ENCODE assay signal across 8 mouse cellular contexts in the genomic region with DNA sequence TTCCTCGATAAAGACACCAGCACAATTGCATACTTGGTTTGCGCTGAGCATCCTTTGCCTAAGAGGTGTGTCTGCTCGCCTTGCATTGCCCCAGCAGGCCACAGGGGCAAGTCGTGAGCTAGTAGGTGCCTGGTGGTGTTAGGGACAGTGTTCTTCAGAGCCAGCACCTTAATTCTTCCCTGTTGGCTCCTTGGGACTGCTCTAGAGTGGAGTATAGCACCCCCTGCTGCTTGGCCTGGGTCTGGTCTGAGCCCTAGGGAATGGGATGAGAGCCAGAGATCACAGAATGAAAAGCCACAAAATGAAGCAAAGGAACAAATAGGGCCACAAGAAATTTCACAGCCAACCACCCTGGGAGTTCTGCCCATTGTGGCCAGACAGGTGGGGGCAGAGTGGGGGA. TPM values are rescaled to one million over a fixed set of nuclear protein-coding genes. Genes with fewer than 3 reads are reported as not detected.
DNase-seq lines count a peak whose midpoint lies in the region; ATAC-seq and TF ChIP-seq lines count a peak whose summit lies in the region.
"Had no signal": no experiment of that assay in that cellular context is flagged by ENCODE, and none has a peak within 500 bp of the region (broad histone marks: within the 10 kb centered on the region; RNA-seq: fewer than 3 reads in every experiment).

No protein-coding gene starts in this region.

- H3K9ac ChIP-seq in ES-Bruce4 (ENCODE audit: low read depth, poor library complexity, severe bottlenecking), result no peak overlapping the region
- H3K9ac ChIP-seq in heart, postnatal 0 days (replicated peaks; ENCODE audit: low read depth, low read length), result no peak overlapping the region
- H3K9ac ChIP-seq in lung, embryonic 16.5 days (ENCODE audit: low read length), result no peak overlapping the region
- H3K9ac ChIP-seq: limb, embryonic 12.5 days had no signal

- TF ChIP-seq POLR2A in ES-Bruce4 (IDR thresholded peaks at IDR 0.05; ENCODE audit: insufficient read depth, low read length), result no peak
- no peak for TF ChIP-seq POLR2A in spleen, adult 2 months (IDR thresholded peaks at IDR 0.05; ENCODE audit: low read depth, low read length)

- 55% methylated on average over 4 of the region's 4 CpGs for whole genome bisulfite sequencing in heart, postnatal 0 days
- 59% methylated on average over 4 of the region's 4 CpGs for WGBS in large intestine, adult 2 months
- WGBS in lung, embryonic 16.5 days, result 54% methylated on average over 4 of the region's 4 CpGs
- 59% methylated on average over 4 of the region's 4 CpGs for WGBS in spleen, adult 2 months

- peak; percentile 66 for TF ChIP-seq CTCF in ES-Bruce4 (IDR thresholded peaks at IDR 0.05; ENCODE audit: low read depth, low read length)
- peak; percentile 82 for TF ChIP-seq CTCF in heart, postnatal 0 days (IDR thresholded peaks at IDR 0.05; ENCODE audit: low read depth)
- TF ChIP-seq CTCF in spleen, adult 2 months (IDR thresholded peaks at IDR 0.05; ENCODE audit: extremely low read depth, insufficient read depth, insufficient read length, insufficient replicate concordance), result peak; percentile 68; the same call in 1 of the 2 replicates

- ATAC-seq in heart, postnatal 0 days (ENCODE audit: insufficient read depth, low read depth), result peak; percentile 76
- peak; percentile 26; the same call in 1 of the 2 replicates for ATAC-seq in lung, embryonic 16.5 days (ENCODE audit: low read depth)

- H3K4me3 ChIP-seq in ES-Bruce4 (ENCODE audit: low read depth, low read length), result no peak overlapping the region
- no peak overlapping the region for H3K4me3 ChIP-seq in heart, postnatal 0 days (ENCODE audit: low read depth, low read length)
- no peak overlapping the region for H3K4me3 ChIP-seq in lung, embryonic 16.5 days (ENCODE audit: low read length)
- H3K4me3 ChIP-seq in spleen, adult 2 months (ENCODE audit: extremely low read depth, insufficient read depth, insufficient read length), result no peak overlapping the region
- H3K4me3 ChIP-seq: limb, embryonic 12.5 days had no signal

- H3K27me3 ChIP-seq in ES-Bruce4 (ENCODE audit: control insufficient read depth, insufficient read depth, low read length, poor library complexity, severe bottlenecking), result no peaks in the 10 kb centered on the region
- H3K27me3 ChIP-seq in heart, postnatal 0 days (ENCODE audit: control insufficient read depth, insufficient read depth, low read length), result no peaks in the 10 kb centered on the region
- no peaks in the 10 kb centered on the region for H3K27me3 ChIP-seq in lung, embryonic 16.5 days (ENCODE audit: control insufficient read depth, insufficient read depth, low read depth, low read length)
- H3K27me3 ChIP-seq in spleen, adult 2 months (ENCODE audit: control insufficient read depth, insufficient read depth, low read length), result no peaks in the 10 kb centered on the region
- H3K27me3 ChIP-seq: limb, embryonic 12.5 days had no signal

- peak; percentile 92 for DNase-seq in ZHBTc4 (ENCODE audit: low read depth, low spot score)
- DNase-seq in embryo, embryonic 10.5 days (ENCODE audit: low spot score), result peak; percentile 58
- DNase-seq in heart, postnatal 0 days (ENCODE audit: low spot score), result peak; percentile 74
- peak; percentile 55 for DNase-seq in large intestine, adult 2 months (ENCODE audit: low read depth, low spot score)
- peak in 1 of 2 experiments; percentile 63 for DNase-seq in spleen, adult 2 months (ENCODE audit: low read depth in 1 of 2, low spot score in 2 of 2)

- TF ChIP-seq EP300 in ES-Bruce4 (IDR thresholded peaks at IDR 0.05; ENCODE audit: insufficient read depth, low read depth, low read length), result no peak
- TF ChIP-seq EP300 in heart, postnatal 0 days (IDR thresholded peaks at IDR 0.05; ENCODE audit: low read depth), result no peak

- H3K27ac ChIP-seq in ES-Bruce4 (ENCODE audit: insufficient read depth, low read length), result no peak overlapping the region
- H3K27ac ChIP-seq in heart, postnatal 0 days (ENCODE audit: low read depth), result no peak overlapping the region
- H3K27ac ChIP-seq in lung, embryonic 16.5 days (ENCODE audit: low read length), result no peak overlapping the region
- no peak overlapping the region for H3K27ac ChIP-seq in spleen, adult 2 months (ENCODE audit: insufficient read depth, low read length)
- H3K27ac ChIP-seq: limb, embryonic 12.5 days had no signal

- no peaks in the 10 kb centered on the region for H3K36me3 ChIP-seq in ES-Bruce4 (ENCODE audit: control insufficient read depth, insufficient read depth, low read length, poor library complexity, severe bottlenecking)
- no peaks in the 10 kb centered on the region for H3K36me3 ChIP-seq in heart, postnatal 0 days (replicated peaks; ENCODE audit: control insufficient read depth, insufficient read depth, low read length)
- no peaks in the 10 kb centered on the region for H3K36me3 ChIP-seq in lung, embryonic 16.5 days (ENCODE audit: control insufficient read depth, insufficient read depth, low read length)
- no peaks in the 10 kb centered on the region for H3K36me3 ChIP-seq in spleen, adult 2 months (ENCODE audit: control insufficient read depth, insufficient read depth, low read length)
- H3K36me3 ChIP-seq: limb, embryonic 12.5 days had no signal

- H3K9me3 ChIP-seq in ES-Bruce4 (replicated peaks; ENCODE audit: control insufficient read depth, insufficient read depth, low read length, poor library complexity, severe bottlenecking), result no peaks in the 10 kb centered on the region
- H3K9me3 ChIP-seq in heart, postnatal 0 days (replicated peaks; ENCODE audit: control insufficient read depth, low read length), result no peaks in the 10 kb centered on the region
- H3K9me3 ChIP-seq in lung, embryonic 16.5 days (ENCODE audit: control insufficient read depth, low read length), result no peaks in the 10 kb centered on the region
- H3K9me3 ChIP-seq: limb, embryonic 12.5 days had no signal

- H3K4me1 ChIP-seq in ES-Bruce4 (ENCODE audit: control insufficient read depth, insufficient read depth, low read length), result peaks cover 2% of the 10 kb centered on the region
- H3K4me1 ChIP-seq in heart, postnatal 0 days (ENCODE audit: control insufficient read depth, insufficient read depth), result peaks cover 27% of the 10 kb centered on the region
- H3K4me1 ChIP-seq in lung, embryonic 16.5 days (replicated peaks; ENCODE audit: control insufficient read depth, insufficient read depth, low read length), result peaks cover 51% of the 10 kb centered on the region
- peaks cover 22% of the 10 kb centered on the region; the same call in 1 of the 2 replicates for H3K4me1 ChIP-seq in spleen, adult 2 months (ENCODE audit: control insufficient read depth, insufficient read depth, insufficient read length)

- H3K4me2 ChIP-seq in heart, postnatal 0 days (ENCODE audit: low read depth, low read length), result no peak overlapping the region
- no peak overlapping the region for H3K4me2 ChIP-seq in lung, embryonic 16.5 days (ENCODE audit: low read depth, low read length)
- H3K4me2 ChIP-seq: limb, embryonic 12.5 days had no signal

RNA-seq across cellular contexts. Expression of a gene that starts 11.6 kb away (rescaled TPM):
- polyA plus RNA-seq in ES-Bruce4 (2011; ENCODE audit: insufficient read depth, insufficient read length, low read depth, missing spikeins), result 3.7 and 3.8 TPM in 2 replicates
- total RNA-seq in heart, postnatal 0 days (2014; rRNA removed; ENCODE audit: low replicate concordance), result 1.6 and 2.1 TPM in 2 replicates
- polyA plus RNA-seq in heart, postnatal 0 days (2015; fragmentation: Nextera tagmentation; extraction: Ambion mirVana), result 0.83 and 1.2 TPM in 2 replicates
- 2.2 and 2.6 TPM in 2 replicates for polyA plus RNA-seq in large intestine, adult 2 months (2012; rRNA removed)
- 3.1 and 3.4 TPM in 2 replicates for polyA plus RNA-seq in lung, embryonic 16.5 days (2015; fragmentation: Nextera tagmentation; extraction: Ambion mirVana)
- polyA plus RNA-seq in spleen, adult 2 months (2012; rRNA removed), result 1.9 and 6.8 TPM in 2 replicates

RNA-seq across cellular contexts. Expression of a gene that starts 33.8 kb away (rescaled TPM):
- not detected in 2 replicates for polyA plus RNA-seq in ES-Bruce4 (2011; ENCODE audit: insufficient read depth, insufficient read length, low read depth, missing spikeins)
- total RNA-seq in heart, postnatal 0 days (2014; rRNA removed; ENCODE audit: low replicate concordance), result not detected in 2 replicates
- not detected in 2 replicates for polyA plus RNA-seq in heart, postnatal 0 days (2015; fragmentation: Nextera tagmentation; extraction: Ambion mirVana)
- not detected in 2 replicates for polyA plus RNA-seq in large intestine, adult 2 months (2012; rRNA removed)
- not detected in 2 replicates for polyA plus RNA-seq in lung, embryonic 16.5 days (2015; fragmentation: Nextera tagmentation; extraction: Ambion mirVana)
- polyA plus RNA-seq in spleen, adult 2 months (2012; rRNA removed), result not detected in 2 replicates
- polyA plus RNA-seq: limb, embryonic 12.5 days had no signal

RNA-seq across cellular contexts. Expression of a gene that starts 40.9 kb away (rescaled TPM):
- not detected in 2 replicates for polyA plus RNA-seq in ES-Bruce4 (2011; ENCODE audit: insufficient read depth, insufficient read length, low read depth, missing spikeins)
- total RNA-seq in heart, postnatal 0 days (2014; rRNA removed; ENCODE audit: low replicate concordance), result not detected in 2 replicates
- not detected in 2 replicates for polyA plus RNA-seq in heart, postnatal 0 days (2015; fragmentation: Nextera tagmentation; extraction: Ambion mirVana)
- 0.50 TPM in 1 of 2 replicates, not detected in the other for polyA plus RNA-seq in large intestine, adult 2 months (2012; rRNA removed)
- not detected in 2 replicates for polyA plus RNA-seq in lung, embryonic 16.5 days (2015; fragmentation: Nextera tagmentation; extraction: Ambion mirVana)
- 0.47 TPM in 1 of 2 replicates, not detected in the other for polyA plus RNA-seq in spleen, adult 2 months (2012; rRNA removed)

RNA-seq across cellular contexts. Expression of a gene that starts 50.6 kb away (rescaled TPM):
- polyA plus RNA-seq in ES-Bruce4 (2011; ENCODE audit: insufficient read depth, insufficient read length, low read depth, missing spikeins), result not detected in 2 replicates
- not detected in 2 replicates for total RNA-seq in heart, postnatal 0 days (2014; rRNA removed; ENCODE audit: low replicate concordance)
- polyA plus RNA-seq in heart, postnatal 0 days (2015; fragmentation: Nextera tagmentation; extraction: Ambion mirVana), result not detected in 2 replicates
- 0.26 TPM in 1 of 2 replicates, not detected in the other for polyA plus RNA-seq in large intestine, adult 2 months (2012; rRNA removed)
- not detected in 2 replicates for polyA plus RNA-seq in lung, embryonic 16.5 days (2015; fragmentation: Nextera tagmentation; extraction: Ambion mirVana)
- not detected in 2 replicates for polyA plus RNA-seq in spleen, adult 2 months (2012; rRNA removed)
- polyA plus RNA-seq: limb, embryonic 12.5 days had no signal

RNA-seq across cellular contexts. Expression of a gene that starts 55.8 kb away (rescaled TPM):
- polyA plus RNA-seq in ES-Bruce4 (2011; ENCODE audit: insufficient read depth, insufficient read length, low read depth, missing spikeins), result not detected in 2 replicates
- total RNA-seq in heart, postnatal 0 days (2014; rRNA removed; ENCODE audit: low replicate concordance), result not detected in 2 replicates
- not detected in 2 replicates for polyA plus RNA-seq in heart, postnatal 0 days (2015; fragmentation: Nextera tagmentation; extraction: Ambion mirVana)
- not detected in 2 replicates for polyA plus RNA-seq in large intestine, adult 2 months (2012; rRNA removed)
- polyA plus RNA-seq in lung, embryonic 16.5 days (2015; fragmentation: Nextera tagmentation; extraction: Ambion mirVana), result not detected in 2 replicates
- not detected in 2 replicates for polyA plus RNA-seq in spleen, adult 2 months (2012; rRNA removed)
- polyA plus RNA-seq: limb, embryonic 12.5 days had no signal
